Mouse (Mus musculus) embryo, embryonic 11.5 days (tissue): ENCODE results near the gene Lrba.

Experiments
- DNase-seq: peaks from one replicate; pipeline ENCODE4 v3.0.0-alpha.2; 2012; ENCODE audit warnings: low read depth, low spot score

Lrba gene

GRCm38 (mm10) chr3:86796716-86797115, 572.2 kb downstream of the Lrba start:
- DNase-seq = no peak

- no peak for DNase-seq
Measured at GRCm38 (mm10) chr3:86797871-86798460, 573.5 kb downstream of the Lrba start.

DNA sequence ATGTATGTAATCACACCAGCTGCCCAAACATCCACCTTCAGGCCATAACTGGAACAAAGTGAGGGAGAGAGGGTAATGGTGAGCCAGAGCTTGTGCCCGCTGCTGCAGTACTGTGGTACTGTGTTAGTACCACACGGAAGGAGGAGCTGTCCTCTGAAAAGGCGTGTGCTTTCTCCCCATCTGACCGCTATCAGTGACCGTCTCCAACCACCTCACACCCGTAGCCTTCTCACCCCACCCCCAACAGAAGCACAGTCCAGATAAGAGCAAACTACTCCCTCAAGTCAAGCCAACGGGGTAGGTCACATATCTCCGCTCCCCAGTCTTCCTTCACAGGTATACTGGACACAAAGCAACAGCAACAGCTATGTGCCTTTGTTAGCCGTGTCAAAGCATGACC, 574.6 kb downstream of the Lrba start:
- DNase-seq = no peak

- no peak for DNase-seq
Measured at GRCm38 (mm10) chr3:86800841-86801240, 576.4 kb downstream of the Lrba start.

DNA sequence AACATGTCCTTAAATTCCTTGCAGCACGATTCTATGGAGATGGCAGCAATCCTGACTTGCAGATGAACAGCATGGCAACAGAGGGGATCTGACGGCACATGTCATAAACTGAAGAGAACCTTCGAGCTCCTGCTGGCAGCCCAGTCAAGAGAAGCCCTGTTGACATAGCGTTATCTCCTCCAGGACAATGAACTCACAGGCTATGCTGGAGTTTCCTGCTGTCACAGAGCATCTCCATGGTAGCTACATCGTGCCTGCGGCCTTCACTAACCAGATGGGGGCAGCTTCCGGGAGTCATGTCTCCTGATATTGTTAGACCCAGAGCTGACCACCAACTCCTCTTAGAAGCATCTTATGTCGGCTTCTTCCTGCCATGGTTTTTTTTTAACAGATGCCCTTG, 578.3 kb downstream of the Lrba start:
- no peak for DNase-seq

- DNase-seq = no peak
Measured at GRCm38 (mm10) chr3:86804265-86804664, 579.8 kb downstream of the Lrba start.

- DNase-seq = no peak
Measured at GRCm38 (mm10) chr3:86806834-86807233, 582.4 kb downstream of the Lrba start.

DNA sequence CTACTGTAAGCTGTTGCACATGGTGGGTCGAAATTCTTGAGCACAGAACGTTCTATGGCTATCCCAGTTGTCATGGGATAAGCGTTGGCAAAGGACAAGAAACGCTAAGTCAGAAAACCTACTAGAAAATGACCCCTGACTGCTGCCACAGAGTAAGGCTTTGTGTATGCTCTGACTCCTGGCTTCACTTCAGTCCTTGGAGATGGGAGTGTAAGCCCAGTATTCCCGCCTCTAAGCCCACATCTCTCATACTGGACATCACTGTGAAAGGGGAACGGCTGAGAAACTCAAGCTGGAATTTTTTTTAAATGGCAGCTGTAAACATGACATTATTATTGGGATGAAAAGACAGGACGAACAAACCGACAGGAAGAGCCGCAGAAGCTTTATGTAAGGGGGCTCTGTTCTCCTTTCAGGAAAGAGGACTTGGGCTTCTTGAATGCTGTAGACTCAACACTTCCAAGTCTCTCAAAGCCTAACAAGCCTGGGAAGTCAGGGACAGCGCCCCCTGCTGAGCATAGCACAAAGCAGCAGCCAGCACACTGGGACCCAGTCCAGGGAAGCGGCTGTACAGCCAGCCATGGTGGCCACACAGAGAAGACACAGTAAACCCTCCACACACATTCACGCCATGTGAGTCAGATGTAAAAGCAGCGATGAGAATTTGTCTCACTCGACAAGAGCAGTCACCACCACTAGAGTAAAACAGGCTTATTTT, 583.4 kb downstream of the Lrba start:
- DNase-seq = no peak

GRCm38 (mm10) chr3:86809199-86809598, 584.7 kb downstream of the Lrba start:
- no peak for DNase-seq

DNA sequence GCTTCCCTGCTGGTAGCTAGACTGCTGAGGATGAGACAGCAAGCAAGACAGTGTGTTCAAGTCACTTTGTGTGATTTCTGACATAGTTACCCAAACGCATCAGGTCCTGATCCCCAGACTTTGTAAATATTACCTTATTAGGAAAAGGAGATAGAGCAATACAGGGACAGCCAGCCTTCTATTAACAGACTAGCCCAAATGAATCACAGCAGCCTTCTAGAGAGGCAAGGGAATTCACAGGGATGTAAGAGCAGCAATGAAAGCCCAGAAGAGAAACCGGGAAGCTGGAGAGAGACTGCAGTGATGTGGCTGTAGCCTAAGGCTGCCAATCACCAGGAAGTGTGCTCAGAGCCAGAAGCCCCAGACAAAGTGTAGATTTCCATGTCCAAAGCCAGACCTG, 585.2 kb downstream of the Lrba start:
- DNase-seq = no peak

DNA sequence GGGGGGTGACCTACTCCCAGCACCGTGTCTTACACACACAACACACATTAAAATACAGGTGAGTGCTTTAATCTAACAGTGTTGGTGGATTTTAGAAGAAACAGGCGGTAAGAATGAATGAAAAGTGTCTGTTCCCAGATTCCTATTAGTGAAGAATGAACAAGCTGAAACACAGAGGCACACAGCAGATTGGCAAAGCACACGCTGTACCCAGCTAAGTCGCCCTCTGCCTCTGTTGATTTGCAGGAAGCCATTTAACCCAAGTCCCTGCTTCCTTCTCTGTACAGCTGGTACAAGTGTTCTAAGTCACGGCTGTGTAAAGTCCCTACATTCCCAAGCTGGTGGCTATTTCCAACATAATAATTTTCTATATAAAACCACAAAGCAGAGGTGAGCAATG, 586.4 kb downstream of the Lrba start:
- no peak for DNase-seq

DNA sequence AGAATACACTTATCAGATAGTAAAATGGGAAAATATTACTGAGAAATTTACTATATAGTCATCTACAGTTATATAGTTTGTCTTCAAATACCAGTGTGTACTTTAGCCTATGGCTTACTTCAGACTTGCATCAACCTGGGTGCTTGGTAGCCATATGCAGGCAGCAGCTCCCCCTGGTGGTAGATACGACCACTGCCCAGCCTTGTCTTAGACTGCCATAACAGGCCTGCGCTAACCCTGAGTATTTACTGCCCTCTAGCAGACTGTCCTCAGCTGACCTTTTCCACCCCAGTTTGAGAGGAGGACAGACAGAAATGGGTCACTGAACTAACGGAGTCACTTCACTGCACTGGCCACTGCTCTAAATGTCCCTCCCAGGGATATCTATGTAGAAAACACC, 588.2 kb downstream of the Lrba start:
- DNase-seq = peak; percentile 68

GRCm38 (mm10) chr3:86818001-86818585, 593.6 kb downstream of the Lrba start:
- no peak for DNase-seq

DNA sequence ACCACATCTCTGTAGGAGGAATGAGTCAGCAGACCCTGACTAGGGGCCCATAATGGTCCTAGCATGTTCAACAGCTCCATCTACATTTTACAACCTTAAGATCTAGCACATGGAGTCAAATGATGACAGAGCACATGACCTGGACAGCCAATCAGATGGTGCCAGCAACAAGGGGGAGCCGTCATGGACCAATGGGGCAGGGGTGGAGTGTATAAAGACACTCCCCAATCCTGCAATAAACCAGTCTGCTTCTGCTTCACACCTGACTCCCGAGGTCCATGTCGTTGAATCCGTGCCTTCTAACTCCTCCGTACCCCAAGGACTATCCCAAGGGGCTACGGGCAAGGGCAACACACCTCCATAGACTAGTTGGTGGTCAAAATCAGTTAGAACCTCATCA, 594.9 kb downstream of the Lrba start:
- no peak for DNase-seq

DNA sequence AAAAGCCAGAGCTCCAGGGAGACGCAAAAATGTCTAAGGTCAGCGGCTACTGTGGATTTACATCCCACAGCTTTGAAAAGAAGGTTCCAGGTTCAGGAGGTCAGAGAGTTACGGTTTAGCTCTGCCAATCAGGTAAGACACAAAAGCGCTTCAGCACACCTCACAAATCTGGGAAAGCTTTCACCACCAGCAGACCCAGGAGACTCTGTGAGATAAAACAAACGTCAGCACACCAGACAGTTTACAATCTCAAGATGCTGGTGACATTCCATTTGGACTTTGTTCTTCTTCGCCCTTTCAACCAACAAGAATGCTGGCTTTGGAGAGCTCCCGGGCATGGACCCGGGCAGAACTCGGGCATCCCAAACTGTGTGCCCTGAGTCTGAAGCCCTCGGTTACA, 595.9 kb downstream of the Lrba start:
- peak; percentile 34 for DNase-seq

DNA sequence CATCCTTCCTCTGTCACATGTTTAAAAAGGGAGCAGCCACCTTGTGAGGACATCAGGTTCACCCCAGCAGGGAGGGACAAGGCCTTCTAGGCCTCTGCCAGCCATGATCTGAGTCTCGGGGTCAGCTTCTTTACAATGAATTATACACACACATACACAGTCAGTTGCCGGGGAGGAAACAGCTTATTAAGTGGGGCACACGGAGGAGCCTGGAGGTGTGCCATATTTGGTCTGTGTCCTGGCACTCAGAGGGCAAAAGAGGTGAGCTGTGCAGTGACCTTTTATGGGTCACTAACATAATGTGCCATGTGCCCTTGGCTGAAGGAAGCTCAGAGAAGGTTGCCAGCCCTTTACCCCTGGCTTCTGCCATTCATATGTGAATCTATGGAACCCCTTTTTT, 596.9 kb downstream of the Lrba start:
- DNase-seq = no peak

GRCm38 (mm10) chr3:86827506-86827905, 603.0 kb downstream of the Lrba start:
- DNase-seq = no peak

DNA sequence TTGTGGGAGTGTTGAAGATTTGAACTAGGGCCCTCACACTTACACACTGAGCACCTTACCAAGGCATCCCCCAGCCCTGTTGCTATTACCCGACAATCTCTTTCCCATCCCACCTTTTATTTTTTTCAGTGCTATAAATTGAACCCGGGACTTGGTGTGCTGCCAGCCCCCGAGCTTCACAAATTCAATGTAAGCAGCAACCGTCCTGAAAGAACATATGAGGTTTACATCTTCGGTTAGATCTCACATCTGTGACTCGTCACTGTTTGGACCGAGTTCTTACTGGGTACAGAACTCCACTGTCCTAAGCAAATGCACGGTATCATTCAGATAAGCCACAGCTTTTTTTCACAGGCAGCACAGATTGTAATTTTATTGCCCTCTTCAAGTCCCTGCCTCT, 607.6 kb downstream of the Lrba start:
- DNase-seq = no peak
